Mouse (Mus musculus): ENCODE results near the gene Nop53. TPM values are rescaled to one million over a fixed set of nuclear protein-coding genes. Genes with fewer than 3 reads are reported as not detected.

The Nop53 gene
- total and polyA plus RNA-seq, 3 experiments = 60.0 to 143 (median 117) TPM

DNA sequence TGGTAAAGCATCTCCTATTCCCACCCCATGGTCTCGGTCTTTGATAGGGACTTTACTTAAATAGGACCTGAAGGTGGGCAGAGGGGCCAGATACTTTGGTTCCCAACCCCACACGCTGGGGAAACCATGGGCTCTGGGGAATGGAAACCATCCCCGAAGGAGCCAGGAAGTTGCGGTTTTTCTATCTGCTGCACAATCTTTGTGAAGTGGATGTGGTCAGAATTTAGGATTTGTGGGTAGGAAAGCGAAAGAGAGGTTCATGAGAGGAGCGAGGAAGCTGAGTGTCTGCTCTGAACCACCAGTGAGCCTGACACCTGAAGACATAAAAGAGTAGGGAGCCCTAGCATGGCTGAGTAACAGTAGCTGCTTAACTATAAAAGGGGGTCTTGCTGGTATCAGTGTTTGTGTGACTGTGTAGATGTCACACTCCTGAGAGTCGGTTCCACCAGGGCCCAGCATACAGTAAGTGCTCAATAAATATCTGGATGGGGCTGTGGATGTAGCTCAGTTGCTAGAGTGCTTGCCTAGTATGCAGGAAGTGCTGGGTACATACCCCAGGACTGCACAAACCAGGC lies 3.4 kb upstream of the Nop53 start:
- DNase-seq = no peak
- no peak for TF ChIP-seq POLR2A (IDR thresholded peaks at IDR 0.05; ENCODE audit: insufficient read depth, low read depth, low read length)
- TF ChIP-seq CTCF (IDR thresholded peaks at IDR 0.05) = no peak
- TF ChIP-seq EP300 (IDR thresholded peaks at IDR 0.05; ENCODE audit: insufficient read depth, low read depth, low read length) = no peak
- WGBS = 49% methylated on average over 7 of the region's 7 CpGs
- peak overlapping the region; percentile 12 for H3K9ac ChIP-seq (ENCODE audit: low read depth, low read length)
- H3K27ac ChIP-seq = peak overlapping the region; percentile 81
- H3K4me1 ChIP-seq (ENCODE audit: control insufficient read depth, insufficient read depth, low read length) = peaks cover 25% of the 10 kb centered on the region
- H3K27me3 ChIP-seq (ENCODE audit: control insufficient read depth, insufficient read depth, low read length) = no peaks in the 10 kb centered on the region
- no peaks in the 10 kb centered on the region; the same call in 1 of the 2 replicates for H3K79me2 ChIP-seq (replicated peaks; ENCODE audit: control insufficient read depth, insufficient read depth, low read length)
- intact Hi-C loops (cut with DNase I) = loop anchor here (10.0 kb wide), 1 partner anchor 335 kb away; the partner anchor contains the start of gene Ccdc9
- no peak overlapping the region for H3K4me3 ChIP-seq
- H3K36me3 ChIP-seq (ENCODE audit: control insufficient read depth, insufficient read depth, low read length) = peaks cover 38% of the 10 kb centered on the region

DNA sequence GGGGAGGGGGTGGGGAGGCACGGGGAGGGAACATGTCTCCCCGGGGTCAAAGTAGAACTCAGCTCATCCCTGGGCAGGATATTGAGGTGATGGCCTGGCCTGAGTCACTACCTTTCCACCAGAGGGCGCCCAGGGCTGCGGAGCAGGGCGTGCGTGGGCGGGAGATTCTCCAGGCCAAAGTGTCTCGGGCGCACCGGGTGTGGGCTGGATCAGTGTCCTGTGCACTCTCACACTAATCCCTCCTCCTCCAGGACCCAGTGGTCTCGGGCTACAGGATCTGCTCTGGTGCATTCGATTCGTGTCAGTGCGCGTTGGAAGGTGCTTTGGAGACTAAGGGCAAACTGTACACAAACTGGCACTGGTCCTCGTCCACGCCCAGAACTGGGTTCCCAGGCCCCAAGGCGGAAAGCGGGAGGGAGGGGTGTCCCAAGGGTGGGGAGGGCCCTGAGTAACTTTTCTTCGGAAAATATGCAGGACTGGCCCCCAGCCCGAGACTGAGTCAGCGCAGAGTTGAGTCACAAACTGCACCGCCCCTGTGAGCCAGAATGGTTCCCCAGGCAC lies 2.6 kb upstream of the Nop53 start:
- Histone ChIP-seq H3K36me3 (ENCODE audit: control insufficient read depth, insufficient read depth, low read length) (peaks cover 32% of the 10 kb centered on the region), H3K4me1 (ENCODE audit: control insufficient read depth, insufficient read depth, low read length) (peaks cover 22% of the 10 kb centered on the region), H3K9ac (ENCODE audit: low read depth, low read length) (peak overlapping the region; percentile 18), H3K79me2 (replicated peaks; ENCODE audit: control insufficient read depth, insufficient read depth, low read length) (no peaks in the 10 kb centered on the region; the same call in none of the 2 replicates), H3K27me3 (ENCODE audit: control insufficient read depth, insufficient read depth, low read length) (no peaks in the 10 kb centered on the region), H3K27ac (peak overlapping the region; percentile 81), H3K4me3 (peak overlapping the region; percentile 23)
- DNase-seq = peak; percentile 93 to 94
- WGBS = under 1% methylated on average over 23 of the region's 23 CpGs
- TF ChIP-seq CTCF (IDR thresholded peaks at IDR 0.05) = peak; percentile 95
- peak; percentile 88 for TF ChIP-seq POLR2A (IDR thresholded peaks at IDR 0.05; ENCODE audit: insufficient read depth, low read depth, low read length)
- TF ChIP-seq EP300 (IDR thresholded peaks at IDR 0.05; ENCODE audit: insufficient read depth, low read depth, low read length) = peak; percentile 95
- intact Hi-C loops (cut with DNase I) = loop anchor here (1.0 to 10.0 kb wide), 3 partner anchors 14 to 336 kb away; partner anchors contain the start of genes Ccdc9 and Ehd2

DNA sequence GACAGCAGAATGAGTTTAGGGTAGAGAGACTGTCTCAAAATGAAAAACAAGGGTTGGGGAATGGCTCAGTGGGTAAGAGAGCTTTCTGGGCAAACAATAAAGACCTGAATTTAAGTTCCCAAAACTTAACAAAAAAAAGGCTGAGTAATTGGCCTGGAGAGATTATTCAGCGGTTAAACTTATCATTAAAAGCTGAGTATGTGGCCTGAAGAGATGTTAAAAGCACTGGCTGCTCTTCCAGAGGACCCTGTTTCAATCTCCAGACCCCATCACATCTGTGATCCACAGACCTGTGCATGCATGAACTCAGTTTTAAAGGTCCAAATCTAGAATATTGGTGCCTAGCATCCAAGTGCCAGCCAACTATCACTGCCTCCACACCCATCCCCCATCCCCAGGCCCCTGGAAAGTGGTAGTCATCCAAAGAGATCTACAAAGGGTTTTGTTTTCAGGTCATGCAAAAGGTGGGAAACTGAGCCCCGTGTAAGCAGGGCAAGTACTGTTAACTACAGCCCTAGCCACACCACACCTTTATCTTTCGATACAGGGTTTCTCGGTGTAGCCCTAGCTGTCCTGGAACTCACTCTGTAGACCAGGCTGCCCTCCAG lies 1.9 kb upstream of the Nop53 start:
- Histone ChIP-seq H3K27ac (peak overlapping the region; percentile 81), H3K9ac (ENCODE audit: low read depth, low read length) (peak overlapping the region; percentile 11; the same call in 1 of the 2 replicates), H3K4me3 (no peak overlapping the region), H3K27me3 (ENCODE audit: control insufficient read depth, insufficient read depth, low read length) (no peaks in the 10 kb centered on the region), H3K36me3 (ENCODE audit: control insufficient read depth, insufficient read depth, low read length) (peaks cover 25% of the 10 kb centered on the region), H3K4me1 (ENCODE audit: control insufficient read depth, insufficient read depth, low read length) (peaks cover 21% of the 10 kb centered on the region), H3K79me2 (replicated peaks; ENCODE audit: control insufficient read depth, insufficient read depth, low read length) (no peaks in the 10 kb centered on the region; the same call in none of the 2 replicates)
- intact Hi-C loops (cut with DNase I) = loop anchor here (1.0 to 10.0 kb wide), 3 partner anchors 15 to 337 kb away; partner anchors contain the start of genes Ccdc9 and Ehd2
- peak; percentile 20; the same call in 1 of the 2 replicates for TF ChIP-seq POLR2A (IDR thresholded peaks at IDR 0.05; ENCODE audit: insufficient read depth, low read depth, low read length)
- TF ChIP-seq CTCF (IDR thresholded peaks at IDR 0.05) = no peak
- TF ChIP-seq EP300 (IDR thresholded peaks at IDR 0.05; ENCODE audit: insufficient read depth, low read depth, low read length) = no peak
- no peak for DNase-seq
- 32% methylated on average over 4 of the region's 4 CpGs for whole genome bisulfite sequencing

DNA sequence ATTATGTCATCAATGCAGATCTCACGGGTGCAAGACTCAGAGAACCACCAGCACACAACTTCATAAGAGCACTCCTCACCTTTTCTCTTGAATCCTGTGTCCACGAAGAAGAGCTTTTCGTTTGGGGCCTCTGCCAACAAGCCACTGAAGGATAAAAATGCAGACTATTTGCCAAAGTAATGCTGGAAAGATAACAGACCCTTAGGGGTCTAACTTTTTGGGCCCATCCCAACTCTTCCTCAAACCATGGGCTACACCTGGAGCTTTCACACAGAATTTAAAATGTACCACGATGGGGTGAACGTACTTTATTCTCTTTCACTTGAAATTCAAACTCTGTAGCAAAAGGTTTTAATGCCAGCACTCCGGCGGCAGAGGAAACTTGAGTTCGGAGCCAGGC lies 663 bp downstream of the Nop53 start:
- intact Hi-C loops (cut with DNase I) = loop anchor here (1.0 to 10.0 kb wide), 2 partner anchors 8 to 340 kb away; partner anchors contain the start of gene Ccdc9
- WGBS = 2% methylated on average over 8 of the region's 8 CpGs
- Histone ChIP-seq H3K27me3 (ENCODE audit: control insufficient read depth, insufficient read depth, low read length) (no peaks in the 10 kb centered on the region), H3K4me3 (peak overlapping the region; percentile 94), H3K9ac (ENCODE audit: low read depth, low read length) (peak overlapping the region; percentile 22; the same call in 1 of the 2 replicates), H3K27ac (peak overlapping the region; percentile 98), H3K4me1 (ENCODE audit: control insufficient read depth, insufficient read depth, low read length) (peaks cover 17% of the 10 kb centered on the region), H3K36me3 (ENCODE audit: control insufficient read depth, insufficient read depth, low read length) (peaks cover 18% of the 10 kb centered on the region), H3K79me2 (replicated peaks; ENCODE audit: control insufficient read depth, insufficient read depth, low read length) (no peaks in the 10 kb centered on the region; the same call in none of the 2 replicates)
- TF ChIP-seq POLR2A (IDR thresholded peaks at IDR 0.05; ENCODE audit: insufficient read depth, low read depth, low read length) (no peak), EP300 (IDR thresholded peaks at IDR 0.05; ENCODE audit: insufficient read depth, low read depth, low read length) (no peak), CTCF (IDR thresholded peaks at IDR 0.05) (no peak)
- no peak for DNase-seq

DNA sequence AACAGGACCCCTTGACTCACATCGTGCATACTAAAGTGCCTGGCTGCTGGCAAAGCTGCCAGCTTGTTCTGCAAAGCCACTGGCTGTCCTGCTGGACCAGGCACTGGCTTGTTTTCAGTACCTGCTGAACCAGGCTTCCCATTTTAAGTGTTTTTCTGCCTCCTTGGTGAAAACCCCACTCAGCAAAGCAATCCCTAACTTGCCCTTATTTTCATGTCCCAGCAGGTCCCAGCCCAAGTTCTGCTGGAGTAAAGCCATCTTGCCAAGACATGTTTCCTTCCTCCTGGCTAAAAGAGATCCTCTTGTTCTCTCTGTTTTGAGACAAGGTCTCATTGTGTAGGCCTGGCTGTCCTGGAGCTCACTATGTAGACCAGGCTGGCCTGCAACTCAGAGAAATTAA lies 1.6 kb downstream of the Nop53 start:
- no peak for TF ChIP-seq CTCF (IDR thresholded peaks at IDR 0.05)
- H3K4me1 ChIP-seq (ENCODE audit: control insufficient read depth, insufficient read depth, low read length) = peaks cover 12% of the 10 kb centered on the region
- H3K9ac ChIP-seq (ENCODE audit: low read depth, low read length) = no peak overlapping the region
- WGBS = 85% methylated on average over 1 of the region's 1 CpGs
- H3K27ac ChIP-seq = no peak overlapping the region
- H3K27me3 ChIP-seq (ENCODE audit: control insufficient read depth, insufficient read depth, low read length) = no peaks in the 10 kb centered on the region
- DNase-seq = no peak
- no peaks in the 10 kb centered on the region; the same call in none of the 2 replicates for H3K79me2 ChIP-seq (replicated peaks; ENCODE audit: control insufficient read depth, insufficient read depth, low read length)
- H3K4me3 ChIP-seq = no peak overlapping the region; the same call in 1 of the 2 replicates
- H3K36me3 ChIP-seq (ENCODE audit: control insufficient read depth, insufficient read depth, low read length) = peaks cover 11% of the 10 kb centered on the region
- intact Hi-C loops (cut with DNase I) = loop anchor here (10.0 kb wide), 1 partner anchor 340 kb away; the partner anchor contains the start of gene Ccdc9

Measured in heart, adult 2 months (tissue).